Comparison of ENCODE assay signal across 12 mouse cellular contexts in the genomic region with DNA sequence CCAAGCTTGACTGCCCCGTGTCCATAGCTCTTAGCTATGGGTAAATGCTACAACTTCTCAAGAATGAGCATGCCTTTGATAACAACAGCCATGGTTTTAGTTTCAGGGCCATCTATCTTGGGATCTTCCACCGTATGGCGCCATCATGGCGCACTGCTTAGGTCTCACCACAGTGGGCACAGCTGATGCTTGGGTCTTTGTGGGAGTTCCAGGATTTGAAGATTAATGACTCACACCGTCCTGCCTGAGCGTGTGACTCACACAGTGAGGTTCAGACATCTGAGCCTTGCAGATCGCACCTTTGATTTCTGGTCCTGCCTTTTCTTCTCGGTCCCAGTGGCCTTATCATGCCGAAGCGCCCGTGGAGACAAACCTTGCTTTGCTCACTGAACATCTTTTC. TPM values are rescaled to one million over a fixed set of nuclear protein-coding genes. Genes with fewer than 3 reads are reported as not detected.
DNase-seq lines count a peak whose midpoint lies in the region; ATAC-seq and TF ChIP-seq lines count a peak whose summit lies in the region.
"Had no signal": no experiment of that assay in that cellular context is flagged by ENCODE, and none has a peak within 500 bp of the region (broad histone marks: within the 10 kb centered on the region; RNA-seq: fewer than 3 reads in every experiment).

No protein-coding gene starts in this region.

- H3K4me3 ChIP-seq in left cerebral cortex, adult 2 months = no peak overlapping the region
- H3K4me3 ChIP-seq: liver, embryonic 13.5 days had no signal

- no peak for DNase-seq in left cerebral cortex, adult 2 months (ENCODE audit: extremely low spot score in 1 of 2, low spot score in 2 of 2)
- no peak for DNase-seq in left cerebral cortex, postnatal 36 days (ENCODE audit: low spot score in 2 of 2)
- DNase-seq in CD4-positive helper T cell, adult 2 months (ENCODE audit: low read depth, low spot score) = peak; percentile 79
- peak; percentile 74 for DNase-seq in Patski (ENCODE audit: low read depth, low spot score)
- DNase-seq in ovary, postnatal 14 days (ENCODE audit: low spot score) = no peak
- DNase-seq: cerebellum, postnatal 36 days; gastrocnemius, postnatal 14 days; layer of hippocampus, adult 9-11 months; liver, embryonic 13.5 days had no signal

- CTCF ChIA-PET in Patski (lab: Charles Lee) = interaction anchor here (0.6 to 0.8 kb wide), 2 partner anchors 10 to 77 kb away, joined by 3 read pairs; no protein-coding TSS in a partner anchor

- no peaks in the 10 kb centered on the region for H3K27me3 ChIP-seq in Patski
- H3K27me3 ChIP-seq: liver, embryonic 13.5 days had no signal

- in situ Hi-C loops in Patski (cut with MboI; ENCODE audit: low pct_unique_long_range_greater_than_20kb) = no loop called here

- POLR2A ChIA-PET in Patski (lab: Charles Lee) = interaction anchor here (0.6 kb wide), 1 partner anchor 47 kb away, joined by 3 read pairs; no protein-coding TSS in a partner anchor

- intact Hi-C loops in left cerebral cortex, adult 2 months (cut with DNase I) = no loop called here
- intact Hi-C loops in left cerebral cortex, postnatal 36 days (cut with DNase I) = no loop called here

- peak; percentile 57 for ATAC-seq in Patski
- ATAC-seq in megakaryocyte progenitor cell, adult 5-6 weeks (replicated peaks; ENCODE audit: poor library complexity) = peak; percentile 26
- no peak for ATAC-seq in megakaryocyte-erythroid progenitor cell, adult 5-6 weeks (replicated peaks; ENCODE audit: low FRiP score, low TSS enrichment, poor library complexity, severe bottlenecking)
- ATAC-seq: hindbrain, embryonic 16.5 days had no signal

- no peak for TF ChIP-seq CTCF in left cerebral cortex, adult 2 months (IDR thresholded peaks at IDR 0.05)
- TF ChIP-seq CTCF in Patski (IDR thresholded peaks at IDR 0.05) = no peak

- H3K27ac ChIP-seq in left cerebral cortex, adult 2 months = peak overlapping the region; percentile 11; the same call in 1 of the 2 replicates
- H3K27ac ChIP-seq: liver, embryonic 13.5 days had no signal

RNA-seq across cellular contexts. Expression of gene Galnt2, which starts 39.7 kb away (rescaled TPM):
- 10 to 100 TPM; 53.0 to 58.8 TPM for total RNA-seq in left cerebral cortex, adult 2 months (2021)
- total RNA-seq in left cerebral cortex, postnatal 36 days (2021) = 10 to 100 TPM; 45.4 to 49.7 TPM
- 129 TPM for polyA plus RNA-seq in Patski (2021)
- 50.8 and 51.2 TPM in 2 replicates for total RNA-seq in megakaryocyte progenitor cell, adult 5-6 weeks (2015)
- 20.9 and 36.1 TPM in 2 replicates for total RNA-seq in megakaryocyte progenitor cell, adult 5-6 weeks (2017)
- total RNA-seq in megakaryocyte-erythroid progenitor cell, adult 5-6 weeks (2014; fragmentation: Nextera tagmentation) = 9.5 and 12.4 TPM in 2 replicates
- total RNA-seq in megakaryocyte-erythroid progenitor cell, adult 5-6 weeks (2017) = 1.9 and 6.8 TPM in 2 replicates

Comparison
In these comparisons a context has a peak if more than half of its experiments do, and no peak if none do; other contexts are left out.
1. DNase-seq: peak in CD4-positive helper T cell, adult 2 months (single experiment) and Patski (single experiment); none in left cerebral cortex, adult 2 months (0 of 2), left cerebral cortex, postnatal 36 days (0 of 2) and ovary, postnatal 14 days (single experiment).